Mouse (Mus musculus) G1E (cell line): ENCODE measurements around the gene Cops4.

Experiments
- CTCF ChIP-seq: IDR thresholded peaks from 2 replicates; pipeline ENCODE4 v1.5.1; 2012; ENCODE audit warnings: low read depth, low read length, inconsistent platforms, mixed read lengths
- GATA1 ChIP-seq: IDR thresholded peaks from 2 replicates; pipeline ENCODE4 v1.6.1; 2012; ENCODE audit warnings: borderline replicate concordance, low read length, inconsistent platforms, mixed read lengths
- POLR2AphosphoS5 ChIP-seq: IDR thresholded peaks from 2 replicates; pipeline ENCODE4 v1.6.1; 2012; ENCODE audit warnings: low read depth, low read length, inconsistent platforms; ENCODE audit not compliant: insufficient replicate concordance

DNA sequence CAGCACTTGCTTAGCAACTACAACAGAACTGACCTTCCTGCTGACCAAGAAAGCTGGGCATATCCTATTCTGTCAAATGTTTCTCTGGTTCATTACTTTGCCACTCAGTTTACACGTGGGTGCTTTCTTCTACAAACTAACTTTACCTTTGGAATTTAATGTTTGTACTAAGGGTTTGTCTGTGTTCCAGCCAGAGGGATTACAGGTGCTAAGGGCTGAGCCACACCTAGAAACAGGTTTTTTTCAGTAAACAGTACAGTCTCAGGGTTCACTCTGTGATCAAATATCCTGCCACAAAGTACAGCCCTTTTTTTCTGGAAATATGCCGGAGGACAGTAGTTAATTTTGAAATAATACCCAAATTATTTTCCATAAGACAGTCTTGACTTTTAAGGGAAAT lies 30.1 kb downstream of the Cops4 start:
- TF ChIP-seq CTCF: no peak
- no peak for TF ChIP-seq POLR2AphosphoS5
- TF ChIP-seq GATA1: no peak
